Mouse (Mus musculus) heart, postnatal 10 days (tissue): ENCODE results near the gene Timmdc1. TPM values are rescaled to one million over a fixed set of nuclear protein-coding genes. Genes with fewer than 3 reads are reported as not detected.

ENCODE experiments used
- DNase-seq, 2 experiments: peaks; one replicate each; pipeline ENCODE4 v3.0.0; 2021
- intact Hi-C: fragments of 180-260 bp; cut with DNase I; formaldehyde crosslinking; loops from one replicate; pipeline ENCODE4 v1.15.1; 2025
- total RNA-seq, 2 experiments: library from RNA; stranded (reverse); gene quantifications; 2 replicates each; pipeline ENCODE4 v1.2.3; 2021

Timmdc1 gene
- total RNA-seq, 2 experiments from 2014 or later, result 54.1 to 59.0 TPM

- DNase-seq, result no peak
- intact Hi-C loops, result no loop called here
These were observed 74.0 kb downstream of the Timmdc1 start for GRCm38 (mm10) chr16:38448458-38448857.

Other genes starting within 250 kb of the Timmdc1 start
- gene Nr1i2, start 227.8 kb downstream of the Timmdc1 start, total RNA-seq, result not detected
- not detected for gene Maats1, start 180.5 kb downstream of the Timmdc1 start, total RNA-seq
- 100 to 1,000 TPM; 250 to 263 TPM for gene Cox17, start 175.7 kb downstream of the Timmdc1 start, total RNA-seq
- not detected for gene Gm21987, start 175.6 kb downstream of the Timmdc1 start, total RNA-seq
- 100 to 1,000 TPM; 675 to 721 TPM for gene Popdc2, start 160.5 kb downstream of the Timmdc1 start, total RNA-seq
- gene Pla1a, start 89.5 kb downstream of the Timmdc1 start, total RNA-seq, result 10 to 100 TPM in 1 of 2 experiments, 1 to 10 TPM in 1; 9.8 to 12.1 TPM
- 10 to 100 TPM; 32.2 to 33.6 TPM for gene Adprh, start 70.0 kb downstream of the Timmdc1 start, total RNA-seq
- under 1 TPM; 0.53 to 0.84 TPM for gene Cd80, start 67.1 kb downstream of the Timmdc1 start, total RNA-seq
- 10 to 100 TPM; 14.0 to 15.5 TPM for gene Poglut1, start 27.6 kb upstream of the Timmdc1 start, total RNA-seq
- 10 to 100 TPM; 24.2 to 30.8 TPM for gene Tmem39a, start 36.0 kb upstream of the Timmdc1 start, total RNA-seq
- gene Arhgap31, start 190.6 kb upstream of the Timmdc1 start, total RNA-seq, result 10 to 100 TPM; 58.3 to 65.7 TPM
- 10 to 100 TPM; 10.1 to 13.0 TPM for gene B4galt4, start 219.6 kb upstream of the Timmdc1 start, total RNA-seq